Mouse (Mus musculus) induced T-regulatory cell, adult 2 months (primary cell): Measurements from ENCODE around the gene Msl2.
A peak's percentile ranks its signal among the peaks of the same experiment; 100 is the strongest.

Source experiments
- DNase-seq: peaks from one replicate; pipeline ENCODE4 v3.0.0-alpha.2; 2012; ENCODE audit warnings: low read depth

Msl2 gene

GRCm38 (mm10) chr9:101073987-101074331 lies at the start of gene Msl2:
Msl2 (plus strand) TSS chr9:101074101.
- no peak for DNase-seq

GRCm38 (mm10) chr9:101033761-101034447 lies 40.0 kb upstream of the Msl2 start:
- DNase-seq: no peak

GRCm38 (mm10) chr9:101034448-101035098 lies 39.3 kb upstream of the Msl2 start, which contains the start of gene Pccb:
Pccb (minus strand) TSS chr9:101034898.
- DNase-seq: peak; percentile 99

GRCm38 (mm10) chr9:101035836-101036596 lies 37.9 kb upstream of the Msl2 start:
- no peak for DNase-seq

GRCm38 (mm10) chr9:101036876-101037275 lies 37.0 kb upstream of the Msl2 start:
- DNase-seq: no peak

GRCm38 (mm10) chr9:101037396-101037795 lies 36.5 kb upstream of the Msl2 start:
- DNase-seq: no peak

GRCm38 (mm10) chr9:101038634-101039033 lies 35.3 kb upstream of the Msl2 start:
- no peak for DNase-seq

GRCm38 (mm10) chr9:101041508-101041907 lies 32.4 kb upstream of the Msl2 start:
- no peak for DNase-seq

- DNase-seq: no peak
Measured at GRCm38 (mm10) chr9:101042249-101042648, 31.7 kb upstream of the Msl2 start.

GRCm38 (mm10) chr9:101045710-101046338 lies 28.1 kb upstream of the Msl2 start:
- no peak for DNase-seq

- DNase-seq: no peak
Measured at GRCm38 (mm10) chr9:101052007-101052406, 21.9 kb upstream of the Msl2 start.

GRCm38 (mm10) chr9:101052691-101053090 lies 21.2 kb upstream of the Msl2 start:
- DNase-seq: no peak

GRCm38 (mm10) chr9:101053279-101053678 lies 20.6 kb upstream of the Msl2 start:
- DNase-seq: no peak

GRCm38 (mm10) chr9:101057156-101057555 lies 16.7 kb upstream of the Msl2 start:
- no peak for DNase-seq

GRCm38 (mm10) chr9:101061035-101061434 lies 12.9 kb upstream of the Msl2 start:
- peak; percentile 89 for DNase-seq

GRCm38 (mm10) chr9:101062253-101062780 lies 11.6 kb upstream of the Msl2 start:
- DNase-seq: no peak

- DNase-seq: no peak
Measured at GRCm38 (mm10) chr9:101065076-101065602, 8.8 kb upstream of the Msl2 start.

GRCm38 (mm10) chr9:101069781-101070180 lies 4.1 kb upstream of the Msl2 start:
- peak; percentile 57 for DNase-seq

- no peak for DNase-seq
Measured at GRCm38 (mm10) chr9:101072506-101072905, 1.4 kb upstream of the Msl2 start.

GRCm38 (mm10) chr9:101073041-101073986 lies 587 bp upstream of the Msl2 start:
- DNase-seq: peak; percentile 99
